Mouse (Mus musculus) embryonic facial prominence, embryonic 14.5 days (tissue): ENCODE data around the gene Fzd7. TPM values are rescaled to one million over a fixed set of nuclear protein-coding genes. Genes with fewer than 3 reads are reported as not detected.

ENCODE experiments used
- ATAC-seq: fragments of 200-750 bp; cut with Nextera tagmentation; 2 replicates; pipeline ENCODE4 v1.8.0; 2017; ENCODE audit warnings: low read depth, moderate number of reproducible peaks, moderate TSS enrichment
- DNase-seq: peaks from one replicate; pipeline ENCODE4 v3.0.0-alpha.2; 2015; ENCODE audit warnings: low spot score
- H3K27ac ChIP-seq: fragments of 300-500 bp; sonication (generic); replicated peaks from 2 replicates; pipeline ENCODE4 v1.5.1; 2014; ENCODE audit warnings: low read depth, mild to moderate bottlenecking, low read length, moderate library complexity
- H3K27me3 ChIP-seq: fragments of 300-500 bp; sonication (generic); replicated peaks from 2 replicates; pipeline ENCODE4 v1.6.1; 2014; ENCODE audit warnings: low read length; ENCODE audit not compliant: control insufficient read depth, insufficient read depth
- H3K36me3 ChIP-seq: fragments of 300-500 bp; sonication (generic); 2 replicates; pipeline ENCODE4 v1.6.1; 2014; ENCODE audit warnings: low read length, mixed read lengths; ENCODE audit not compliant: control insufficient read depth, insufficient read depth
- H3K4me1 ChIP-seq: fragments of 300-500 bp; sonication (generic); 2 replicates; pipeline ENCODE4 v1.6.1; 2014; ENCODE audit warnings: antibody characterized with exemption, low read length; ENCODE audit not compliant: control insufficient read depth, insufficient read depth
- H3K4me2 ChIP-seq: fragments of 300-500 bp; sonication (generic); 2 replicates; pipeline ENCODE4 v1.6.1; 2014; ENCODE audit warnings: low read depth, mild to moderate bottlenecking, low read length, moderate library complexity, mixed read lengths
- H3K4me3 ChIP-seq: fragments of 300-500 bp; sonication (generic); 2 replicates; pipeline ENCODE4 v1.5.1; 2014; ENCODE audit warnings: low read depth, mild to moderate bottlenecking, low read length
- H3K9ac ChIP-seq: fragments of 300-500 bp; sonication (generic); 2 replicates; pipeline ENCODE4 v1.6.1; 2014; ENCODE audit warnings: low read depth, mild to moderate bottlenecking, low read length, moderate library complexity, mixed read lengths
- H3K9me3 ChIP-seq: fragments of 300-500 bp; sonication (generic); 2 replicates; pipeline ENCODE4 v1.6.1; 2016; ENCODE audit warnings: low read length; ENCODE audit not compliant: control insufficient read depth
- WGBS: fragments of 180-500 bp; shearing (Covaris S2); extraction: QIAGEN DNeasy Blood & Tissue Kit; methylation state at CpG from one replicate; pipeline ENCODE4 v1.1.7; 2014; 5-methylcytosine and 5-hydroxymethylcytosine counted together
- polyA plus RNA-seq: library from polyadenylated mRNA; unstranded; fragments of >200 nt; fragmentation: Nextera tagmentation; extraction: Ambion mirVana; gene quantifications from 2 replicates; pipeline ENCODE4 v1.2.1, GENCODE M21; 2014

Gene Fzd7
- polyA plus RNA-seq, 1 experiment from 2014 or later, result 13.8 TPM

GRCm38 (mm10) chr1:59475618-59476017 is 6.6 kb upstream of the Fzd7 start:
- H3K4me3 ChIP-seq, result no peak overlapping the region
- DNase-seq, result no peak
- no peak overlapping the region for H3K27ac ChIP-seq
- no peaks in the 10 kb centered on the region for H3K36me3 ChIP-seq
- H3K9ac ChIP-seq, result no peak overlapping the region
- H3K27me3 ChIP-seq, result no peaks in the 10 kb centered on the region
- no peaks in the 10 kb centered on the region for H3K9me3 ChIP-seq
- H3K4me2 ChIP-seq, result no peak overlapping the region
- H3K4me1 ChIP-seq, result peaks cover 29% of the 10 kb centered on the region
- no peak for ATAC-seq
- whole genome bisulfite sequencing, result 31% methylated on average over 2 of the region's 2 CpGs

- WGBS, result 68% methylated on average over 3 of the region's 3 CpGs
- no peak overlapping the region for H3K9ac ChIP-seq
Measured at GRCm38 (mm10) chr1:59478911-59479310, 3.3 kb upstream of the Fzd7 start.

GRCm38 (mm10) chr1:59480821-59481455 is 1.3 kb upstream of the Fzd7 start:
- Histone ChIP-seq H3K4me3 (peak overlapping the region; percentile 73), H3K4me2 (peak overlapping the region; percentile 99), H3K36me3 (peaks cover 10% of the 10 kb centered on the region), H3K27ac (peak overlapping the region; percentile 98), H3K4me1 (peaks cover 20% of the 10 kb centered on the region), H3K9me3 (no peaks in the 10 kb centered on the region), H3K9ac (peak overlapping the region; percentile 68), H3K27me3 (no peaks in the 10 kb centered on the region)
- 2% methylated on average over 20 of the region's 23 CpGs for WGBS
- no peak for DNase-seq
- no peak for ATAC-seq

More at GRCm38 (mm10) chr1:59478911-59479310, 3.3 kb upstream of the Fzd7 start:
- H3K27me3 ChIP-seq, result no peaks in the 10 kb centered on the region
- peaks cover 15% of the 10 kb centered on the region for H3K4me1 ChIP-seq
- H3K4me2 ChIP-seq, result no peak overlapping the region
- H3K27ac ChIP-seq, result no peak overlapping the region
- 0 out of 2 replicates have a peak, but pooled peaks cover 3% of the 10 kb centered on the region for H3K36me3 ChIP-seq
- no peak for ATAC-seq
- no peak for DNase-seq
- no peak overlapping the region for H3K4me3 ChIP-seq
- no peaks in the 10 kb centered on the region for H3K9me3 ChIP-seq

- peak overlapping the region; percentile 95 for H3K9ac ChIP-seq
- peaks cover 27% of the 10 kb centered on the region for H3K4me1 ChIP-seq
- peak overlapping the region; percentile 99 for H3K4me2 ChIP-seq
- H3K27ac ChIP-seq, result peak overlapping the region; percentile 98
- H3K36me3 ChIP-seq, result peaks cover 10% of the 10 kb centered on the region
- DNase-seq (peak; percentile 100), ATAC-seq (peak; percentile 94)
- H3K4me3 ChIP-seq, result peak overlapping the region; percentile 73
- no peaks in the 10 kb centered on the region for H3K27me3 ChIP-seq
- no peaks in the 10 kb centered on the region for H3K9me3 ChIP-seq
- under 1% methylated on average over 41 of the region's 57 CpGs for WGBS
Measured at GRCm38 (mm10) chr1:59481456-59482291, 550 bp upstream of the Fzd7 start.

GRCm38 (mm10) chr1:59482696-59483520 is 684 bp downstream of the Fzd7 start:
- Histone ChIP-seq H3K27me3 (no peaks in the 10 kb centered on the region), H3K4me2 (peak overlapping the region; percentile 99), H3K36me3 (peaks cover 21% of the 10 kb centered on the region), H3K9me3 (no peaks in the 10 kb centered on the region), H3K4me1 (peaks cover 39% of the 10 kb centered on the region), H3K4me3 (peak overlapping the region; percentile 73), H3K9ac (peak overlapping the region; percentile 95), H3K27ac (peak overlapping the region; percentile 97)
- DNase-seq, result peak; percentile 25
- WGBS, result under 1% methylated on average over 54 of the region's 88 CpGs
- peak; percentile 1; the same call in 1 of the 2 replicates for ATAC-seq

GRCm38 (mm10) chr1:59483521-59484245 is 1.5 kb downstream of the Fzd7 start:
- peak; percentile 48 for ATAC-seq
- DNase-seq, result peak; percentile 92
- WGBS, result under 1% methylated on average over 44 of the region's 46 CpGs

GRCm38 (mm10) chr1:59484314-59484713 is 2.1 kb downstream of the Fzd7 start:
- Histone ChIP-seq H3K4me3 (peak overlapping the region; percentile 73), H3K27ac (peak overlapping the region; percentile 97), H3K36me3 (peaks cover 26% of the 10 kb centered on the region), H3K27me3 (no peaks in the 10 kb centered on the region), H3K9ac (peak overlapping the region; percentile 95), H3K4me2 (peak overlapping the region; percentile 99), H3K4me1 (peaks cover 49% of the 10 kb centered on the region), H3K9me3 (no peaks in the 10 kb centered on the region)
- DNase-seq, result no peak
- WGBS, result under 1% methylated on average over 21 of the region's 21 CpGs
- ATAC-seq, result no peak

More at GRCm38 (mm10) chr1:59483521-59484245, 1.5 kb downstream of the Fzd7 start:
- Histone ChIP-seq H3K9me3 (no peaks in the 10 kb centered on the region), H3K27ac (peak overlapping the region; percentile 97), H3K27me3 (no peaks in the 10 kb centered on the region), H3K9ac (peak overlapping the region; percentile 95), H3K4me2 (peak overlapping the region; percentile 99), H3K4me3 (peak overlapping the region; percentile 73), H3K4me1 (peaks cover 46% of the 10 kb centered on the region), H3K36me3 (peaks cover 22% of the 10 kb centered on the region)
